Mouse (Mus musculus): ENCODE results near the gene Gpx5. TPM values are rescaled to one million over a fixed set of nuclear protein-coding genes. Genes with fewer than 3 reads are reported as not detected.
A peak's percentile ranks its signal among the peaks of the same experiment; 100 is the strongest.

Gene Gpx5
- polyA plus RNA-seq, 1 experiment from 2014 or later = not detected

GRCm38 (mm10) chr13:21264366-21264765, 28.2 kb downstream of the Gpx5 start:
- Histone ChIP-seq H3K36me3 (no peaks in the 10 kb centered on the region), H3K27ac (no peak overlapping the region), H3K4me2 (peak overlapping the region; percentile 61), H3K4me1 (replicated peaks) (peaks cover 54% of the 10 kb centered on the region), H3K9me3 (replicated peaks) (no peaks in the 10 kb centered on the region), H3K4me3 (replicated peaks) (peak overlapping the region; percentile 60), H3K9ac (peak overlapping the region; percentile 49), H3K27me3 (peaks cover 9% of the 10 kb centered on the region; the same call in 1 of the 2 replicates)
- ATAC-seq (ENCODE audit: low read depth) = no peak
- under 1% methylated on average over 11 of the region's 11 CpGs for WGBS (ENCODE audit: insufficient replicate concordance)
- peak; percentile 66 for DNase-seq

- Histone ChIP-seq H3K27ac (peak overlapping the region; percentile 9), H3K36me3 (no peaks in the 10 kb centered on the region), H3K4me1 (replicated peaks) (peaks cover 54% of the 10 kb centered on the region), H3K4me3 (replicated peaks) (peak overlapping the region; percentile 60), H3K4me2 (peak overlapping the region; percentile 61), H3K9me3 (replicated peaks) (no peaks in the 10 kb centered on the region), H3K27me3 (peaks cover 9% of the 10 kb centered on the region; the same call in 1 of the 2 replicates), H3K9ac (peak overlapping the region; percentile 49)
- 1% methylated on average over 11 of the region's 11 CpGs for WGBS (ENCODE audit: insufficient replicate concordance)
- ATAC-seq (ENCODE audit: low read depth) (no peak), DNase-seq (no peak)
These were observed 28.6 kb downstream of the Gpx5 start for GRCm38 (mm10) chr13:21263910-21264309.

DNA sequence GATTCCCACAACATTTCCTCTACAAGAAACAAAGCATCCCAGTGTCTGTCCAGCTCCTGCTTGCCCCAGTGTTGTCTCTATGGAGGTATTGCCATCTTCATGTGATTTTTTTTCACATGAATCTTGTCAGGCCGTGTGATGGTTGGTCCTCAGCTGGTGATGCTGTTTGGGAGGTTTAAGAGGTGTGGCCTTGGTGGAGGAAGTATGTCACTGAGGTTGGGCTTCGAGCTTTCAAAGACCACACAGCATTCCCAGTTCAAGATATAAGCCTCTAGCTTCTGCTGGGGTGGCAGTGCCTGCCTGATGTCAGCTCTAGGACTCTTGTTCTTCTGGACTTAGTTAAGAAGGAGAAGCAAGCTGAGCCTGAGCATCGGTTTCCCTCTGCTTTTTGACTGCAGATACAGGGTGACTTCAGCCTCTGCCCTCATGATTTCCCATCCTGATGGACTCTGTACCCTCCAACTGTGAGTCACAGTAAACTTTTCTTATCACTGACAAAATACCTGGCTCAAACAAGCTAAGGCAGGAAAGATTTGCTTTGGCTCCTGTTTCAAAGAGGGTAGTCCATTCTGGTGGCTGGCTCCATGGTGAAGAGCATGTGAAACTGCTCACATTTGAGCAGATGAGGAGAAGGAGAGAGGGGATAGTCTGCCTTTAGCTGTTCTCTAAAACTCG, 29.6 kb downstream of the Gpx5 start:
- 32% methylated on average over 4 of the region's 4 CpGs for WGBS (ENCODE audit: insufficient replicate concordance)
- DNase-seq (no peak), ATAC-seq (ENCODE audit: low read depth) (peak; percentile 29)
- no peaks in the 10 kb centered on the region for H3K9me3 ChIP-seq (replicated peaks)
- peak overlapping the region; percentile 60 for H3K4me3 ChIP-seq (replicated peaks)
- peaks cover 17% of the 10 kb centered on the region for H3K27me3 ChIP-seq
- H3K9ac ChIP-seq = no peak overlapping the region
- H3K27ac ChIP-seq = 0 out of 2 replicates have a peak overlapping the region, but pooled peaks have one; percentile 32
- peaks cover 53% of the 10 kb centered on the region for H3K4me1 ChIP-seq (replicated peaks)
- H3K4me2 ChIP-seq = peak overlapping the region; percentile 61
- H3K36me3 ChIP-seq = no peaks in the 10 kb centered on the region

DNA sequence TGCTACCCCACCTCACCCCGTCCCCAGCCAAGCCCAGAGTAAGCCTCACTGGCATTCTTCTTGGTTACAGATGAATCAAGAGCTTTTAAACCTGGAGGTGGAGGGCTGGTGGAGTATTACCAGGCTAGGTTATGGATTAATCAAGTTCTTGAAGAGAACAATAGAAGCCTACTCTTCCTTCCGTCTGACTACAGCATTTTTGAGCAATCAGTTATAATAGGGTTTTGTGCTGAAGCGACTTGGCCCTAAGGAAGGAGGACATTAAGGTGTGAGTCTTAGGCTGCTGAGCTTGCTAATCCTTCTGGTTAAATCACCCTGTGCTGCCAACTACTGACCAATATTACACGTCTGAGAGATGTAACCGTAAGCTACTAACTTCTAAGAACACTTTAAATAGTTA, 32.2 kb downstream of the Gpx5 start:
- H3K4me2 ChIP-seq = peak overlapping the region; percentile 80
- 15% methylated on average over 5 of the region's 5 CpGs for WGBS (ENCODE audit: insufficient replicate concordance)
- H3K36me3 ChIP-seq = no peaks in the 10 kb centered on the region
- H3K27ac ChIP-seq = no peak overlapping the region
- peaks cover 39% of the 10 kb centered on the region for H3K27me3 ChIP-seq
- peak overlapping the region; percentile 33; the same call in 1 of the 2 replicates for H3K9ac ChIP-seq
- H3K9me3 ChIP-seq (replicated peaks) = no peaks in the 10 kb centered on the region
- peaks cover 52% of the 10 kb centered on the region for H3K4me1 ChIP-seq (replicated peaks)
- ATAC-seq (ENCODE audit: low read depth) (no peak), DNase-seq (no peak)
- peak overlapping the region; percentile 62 for H3K4me3 ChIP-seq (replicated peaks)

DNA sequence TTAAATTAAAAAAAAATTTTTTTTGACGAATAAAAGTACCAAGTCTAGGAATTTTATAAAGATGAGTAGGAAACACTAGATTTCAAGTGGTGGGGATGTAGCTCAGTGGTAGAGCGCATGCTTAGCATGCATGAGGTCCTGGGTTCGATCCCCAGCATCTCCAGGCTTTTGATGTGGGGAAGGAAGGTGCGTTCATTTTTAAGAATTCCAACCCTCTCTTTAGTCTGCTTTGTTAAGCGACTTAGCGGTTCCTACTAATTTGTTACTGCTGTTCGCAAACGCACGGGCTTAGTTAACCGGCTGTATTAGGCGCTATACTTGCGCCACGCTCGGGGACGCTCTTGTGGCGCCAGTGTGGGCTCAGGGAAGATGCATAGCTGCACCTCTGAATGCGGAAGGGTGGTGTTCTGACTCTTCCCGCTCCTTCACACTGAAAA, 32.8 kb downstream of the Gpx5 start:
- DNase-seq = peak; percentile 55
- H3K27ac ChIP-seq = no peak overlapping the region
- ATAC-seq (ENCODE audit: low read depth) = peak; percentile 75
- H3K4me1 ChIP-seq (replicated peaks) = peaks cover 52% of the 10 kb centered on the region
- H3K4me2 ChIP-seq = peak overlapping the region; percentile 80
- 1% methylated on average over 18 of the region's 18 CpGs for WGBS (ENCODE audit: insufficient replicate concordance)
- H3K36me3 ChIP-seq = no peaks in the 10 kb centered on the region
- H3K9ac ChIP-seq = peak overlapping the region; percentile 33; the same call in 1 of the 2 replicates
- peaks cover 45% of the 10 kb centered on the region for H3K27me3 ChIP-seq
- H3K9me3 ChIP-seq (replicated peaks) = no peaks in the 10 kb centered on the region
- peak overlapping the region; percentile 62 for H3K4me3 ChIP-seq (replicated peaks)

- Histone ChIP-seq H3K9ac (peak overlapping the region; percentile 47; the same call in 1 of the 2 replicates), H3K27me3 (peaks cover 48% of the 10 kb centered on the region)
- 2% methylated on average over 15 of the region's 15 CpGs for WGBS (ENCODE audit: insufficient replicate concordance)
These were observed 33.3 kb downstream of the Gpx5 start for GRCm38 (mm10) chr13:21259171-21259631.

GRCm38 (mm10) chr13:21258524-21258923, 34.0 kb downstream of the Gpx5 start:
- Histone ChIP-seq H3K4me2 (peak overlapping the region; percentile 80), H3K36me3 (no peaks in the 10 kb centered on the region), H3K9ac (0 out of 2 replicates have a peak overlapping the region, but pooled peaks have one; percentile 47), H3K27me3 (peaks cover 48% of the 10 kb centered on the region), H3K4me3 (replicated peaks) (peak overlapping the region; percentile 62), H3K9me3 (replicated peaks) (no peaks in the 10 kb centered on the region), H3K27ac (no peak overlapping the region), H3K4me1 (replicated peaks) (peaks cover 46% of the 10 kb centered on the region)
- WGBS (ENCODE audit: insufficient replicate concordance) = 7% methylated on average over 6 of the region's 6 CpGs
- DNase-seq = no peak
- no peak for ATAC-seq (ENCODE audit: low read depth)

More at GRCm38 (mm10) chr13:21259171-21259631, 33.3 kb downstream of the Gpx5 start:
- DNase-seq = no peak
- peak overlapping the region; percentile 62 for H3K4me3 ChIP-seq (replicated peaks)
- H3K4me2 ChIP-seq = peak overlapping the region; percentile 80
- H3K27ac ChIP-seq = no peak overlapping the region
- no peaks in the 10 kb centered on the region for H3K9me3 ChIP-seq (replicated peaks)
- ATAC-seq (ENCODE audit: low read depth) = no peak
- no peaks in the 10 kb centered on the region for H3K36me3 ChIP-seq
- H3K4me1 ChIP-seq (replicated peaks) = peaks cover 49% of the 10 kb centered on the region

GRCm38 (mm10) chr13:21253986-21254385, 38.5 kb downstream of the Gpx5 start:
- peak overlapping the region; percentile 66 for H3K9ac ChIP-seq
- under 1% methylated on average over 16 of the region's 16 CpGs for WGBS (ENCODE audit: insufficient replicate concordance)
- peak; percentile 75 for ATAC-seq (ENCODE audit: low read depth)
- H3K27me3 ChIP-seq = peaks cover 42% of the 10 kb centered on the region
- H3K27ac ChIP-seq = no peak overlapping the region
- H3K4me2 ChIP-seq = peak overlapping the region; percentile 74
- no peaks in the 10 kb centered on the region for H3K36me3 ChIP-seq
- H3K4me1 ChIP-seq (replicated peaks) = peaks cover 23% of the 10 kb centered on the region
- H3K9me3 ChIP-seq (replicated peaks) = no peaks in the 10 kb centered on the region
- DNase-seq = peak; percentile 58
- peak overlapping the region; percentile 65 for H3K4me3 ChIP-seq (replicated peaks)

DNA sequence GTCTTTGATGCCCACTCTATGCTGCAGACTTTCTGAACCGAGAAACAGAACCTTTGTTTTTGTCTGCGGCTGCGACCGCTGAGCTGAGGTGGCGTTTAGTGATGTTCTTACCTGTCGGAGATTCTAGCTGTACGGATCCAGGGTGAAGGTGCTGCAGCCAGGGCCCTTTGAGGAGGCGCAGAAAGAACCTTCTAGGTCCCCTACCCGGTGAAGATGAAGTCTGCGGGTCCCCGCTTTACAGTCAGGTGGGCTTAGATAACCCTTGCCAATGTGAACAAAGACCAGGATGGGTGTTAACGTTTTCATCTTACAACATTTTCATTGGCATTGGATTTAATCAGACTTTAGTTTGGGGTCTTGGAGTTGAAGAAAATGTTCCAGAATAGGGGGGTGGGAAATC, 39.0 kb downstream of the Gpx5 start:
- Histone ChIP-seq H3K4me3 (replicated peaks) (peak overlapping the region; percentile 65), H3K4me1 (replicated peaks) (peaks cover 19% of the 10 kb centered on the region), H3K4me2 (peak overlapping the region; percentile 74), H3K36me3 (no peaks in the 10 kb centered on the region), H3K27ac (no peak overlapping the region), H3K9ac (peak overlapping the region; percentile 66), H3K27me3 (peaks cover 39% of the 10 kb centered on the region), H3K9me3 (replicated peaks) (no peaks in the 10 kb centered on the region)
- WGBS (ENCODE audit: insufficient replicate concordance) = 2% methylated on average over 12 of the region's 12 CpGs
- DNase-seq = no peak
- peak; percentile 36; the same call in 1 of the 2 replicates for ATAC-seq (ENCODE audit: low read depth)

GRCm38 (mm10) chr13:21253040-21253439, 39.5 kb downstream of the Gpx5 start:
- Histone ChIP-seq H3K4me3 (replicated peaks) (peak overlapping the region; percentile 65), H3K9me3 (replicated peaks) (no peaks in the 10 kb centered on the region), H3K9ac (peak overlapping the region; percentile 66; the same call in 1 of the 2 replicates), H3K4me2 (peak overlapping the region; percentile 74), H3K27ac (no peak overlapping the region), H3K4me1 (replicated peaks) (peaks cover 15% of the 10 kb centered on the region; the same call in 1 of the 2 replicates), H3K36me3 (no peaks in the 10 kb centered on the region), H3K27me3 (peaks cover 35% of the 10 kb centered on the region)
- ATAC-seq (ENCODE audit: low read depth) = no peak
- DNase-seq = no peak
- 34% methylated on average over 5 of the region's 5 CpGs for WGBS (ENCODE audit: insufficient replicate concordance)

- no peak overlapping the region; the same call in 1 of the 2 replicates for H3K4me3 ChIP-seq (replicated peaks)
- WGBS (ENCODE audit: insufficient replicate concordance) = 24% methylated on average over 9 of the region's 9 CpGs
- H3K4me1 ChIP-seq (replicated peaks) = peaks cover 13% of the 10 kb centered on the region
- H3K27me3 ChIP-seq = peaks cover 11% of the 10 kb centered on the region
- no peaks in the 10 kb centered on the region for H3K9me3 ChIP-seq (replicated peaks)
- H3K36me3 ChIP-seq = no peaks in the 10 kb centered on the region
- H3K27ac ChIP-seq = no peak overlapping the region
- DNase-seq (peak; percentile 49), ATAC-seq (ENCODE audit: low read depth) (no peak)
- H3K4me2 ChIP-seq = peak overlapping the region; percentile 25
- no peak overlapping the region for H3K9ac ChIP-seq
These were observed 42.4 kb downstream of the Gpx5 start for GRCm38 (mm10) chr13:21250074-21250681.
